Mouse (Mus musculus) MEL (cell line): ENCODE results near the gene Crx. TPM values are rescaled to one million over a fixed set of nuclear protein-coding genes. Genes with fewer than 3 reads are reported as not detected.

Experiments used
- DNase-seq: peaks from one replicate; pipeline ENCODE4 v3.0.0; 2011; ENCODE audit warnings: low read depth, low spot score
- H3K27ac ChIP-seq: 2 replicates; pipeline ENCODE4 v1.5.1; 2012; ENCODE audit warnings: low read depth, mild to moderate bottlenecking, control low read depth, low read length, moderate library complexity; ENCODE audit not compliant: control insufficient read depth
- H3K27me3 ChIP-seq, 2 experiments: fragments of 150-350 bp in 1 of 2; sonication (generic) in 1 of 2; 2 replicates each; pipeline ENCODE4 v1.6.1; 2012; ENCODE audit warnings: low read length in 2 of 2, mild to moderate bottlenecking in 2 of 2, improper control_type of control experiment in 1 of 2, moderate library complexity in 1 of 2; ENCODE audit not compliant: insufficient read depth in 2 of 2, control insufficient read depth in 1 of 2
- H3K36me3 ChIP-seq, 2 experiments: 2 replicates each; pipeline ENCODE4 v1.6.1; 2012 to 2014; ENCODE audit warnings: low read length in 2 of 2, improper control_type of control experiment in 1 of 2, inconsistent platforms in 1 of 2, mild to moderate bottlenecking in 1 of 2; ENCODE audit not compliant: insufficient read depth in 2 of 2, control insufficient read depth in 1 of 2
- H3K4me1 ChIP-seq, 2 experiments: fragments of 150-350 bp in 1 of 2; sonication (generic) in 1 of 2; 2 replicates each; pipeline ENCODE4 v1.6.1; 2012; ENCODE audit warnings: low read length in 2 of 2, improper control_type of control experiment in 1 of 2, mild to moderate bottlenecking in 1 of 2; ENCODE audit not compliant: insufficient read depth in 2 of 2, control insufficient read depth in 1 of 2
- H3K4me3 ChIP-seq, 2 experiments: fragments of 150-350 bp in 1 of 2; sonication (generic) in 1 of 2; 2 replicates each; pipeline ENCODE4 v1.5.1; 2012; ENCODE audit warnings: low read depth in 2 of 2, low read length in 2 of 2, mild to moderate bottlenecking in 2 of 2, moderate library complexity in 2 of 2, control low read depth in 1 of 2, improper control_type of control experiment in 1 of 2; ENCODE audit not compliant: control insufficient read depth in 1 of 2, insufficient read depth in 1 of 2
- H3K79me2 ChIP-seq: 2 replicates; pipeline ENCODE4 v1.6.1; 2012; ENCODE audit warnings: mild to moderate bottlenecking, low read length, moderate library complexity; ENCODE audit not compliant: control insufficient read depth, poor library complexity, insufficient read depth
- H3K9ac ChIP-seq: 2 replicates; pipeline ENCODE4 v1.6.1; 2012; ENCODE audit warnings: low read depth, mild to moderate bottlenecking, control low read depth, low read length, moderate library complexity; ENCODE audit not compliant: control insufficient read depth, poor library complexity, severe bottlenecking
- H3K9me3 ChIP-seq: fragments of 150-350 bp; sonication (generic); replicated peaks from 2 replicates; pipeline ENCODE4 v1.6.1; 2012; ENCODE audit warnings: mild to moderate bottlenecking, low read length, improper control_type of control experiment, moderate library complexity; ENCODE audit not compliant: insufficient read depth
- BHLHE40 ChIP-seq: IDR thresholded peaks from 2 replicates; pipeline ENCODE4 v1.6.1; 2012; ENCODE audit warnings: low read depth, mild to moderate bottlenecking, inconsistent platforms, low read length, improper control_type of control experiment, borderline replicate concordance
- CHD2 ChIP-seq: IDR thresholded peaks from 2 replicates; pipeline ENCODE4 v1.6.1; 2011; ENCODE audit warnings: low read length, improper control_type of control experiment
- CTCF ChIP-seq, 3 experiments: IDR thresholded peaks in 2 of 3; conservative IDR thresholded peaks in 1 of 3; 2 replicates each; pipeline ENCODE4 v1.5.1; 2011 to 2012; ENCODE audit warnings: low read length in 3 of 3, low read depth in 2 of 3, mild to moderate bottlenecking in 2 of 3, improper control_type of control experiment in 1 of 3, inconsistent platforms in 1 of 3, mixed read lengths in 1 of 3, moderate library complexity in 1 of 3; ENCODE audit not compliant: control insufficient read depth in 1 of 3, insufficient read depth in 1 of 3, poor library complexity in 1 of 3, severe bottlenecking in 1 of 3
- ELF1 ChIP-seq: IDR thresholded peaks from 2 replicates; pipeline ENCODE4 v1.6.1; 2014; ENCODE audit warnings: low read depth, mild to moderate bottlenecking, inconsistent platforms, low read length, improper control_type of control experiment, moderate library complexity
- ETS1 ChIP-seq: IDR thresholded peaks from 2 replicates; pipeline ENCODE4 v1.6.1; 2012; ENCODE audit warnings: low read depth, mild to moderate bottlenecking, inconsistent platforms, low read length, improper control_type of control experiment, moderate library complexity
- GABPA ChIP-seq: IDR thresholded peaks from 2 replicates; pipeline ENCODE4 v1.6.1; 2012; ENCODE audit warnings: low read depth, mild to moderate bottlenecking, inconsistent platforms, low read length, improper control_type of control experiment, moderate library complexity
- JUND ChIP-seq: IDR thresholded peaks from 2 replicates; pipeline ENCODE4 v1.6.1; 2011; ENCODE audit warnings: low read depth, mild to moderate bottlenecking, improper control_type of control experiment, low read length
- KAT2A ChIP-seq: conservative IDR thresholded peaks from 2 replicates; pipeline ENCODE4 v1.6.1; 2012; ENCODE audit warnings: low read depth, low read length, improper control_type of control experiment, inconsistent platforms
- MAZ ChIP-seq: IDR thresholded peaks from 2 replicates; pipeline ENCODE4 v1.6.1; 2012; ENCODE audit warnings: low read depth, mild to moderate bottlenecking, inconsistent platforms, low read length, improper control_type of control experiment
- MEF2A ChIP-seq: IDR thresholded peaks from 2 replicates; pipeline ENCODE4 v1.6.1; 2014; ENCODE audit warnings: low read depth, mild to moderate bottlenecking, inconsistent platforms, low read length, improper control_type of control experiment; ENCODE audit not compliant: poor library complexity, insufficient replicate concordance, severe bottlenecking; ENCODE audit errors: extremely low read depth
- POLR2A ChIP-seq, 2 experiments: IDR thresholded peaks; 2 replicates each; pipeline ENCODE4 v1.6.1; 2011 to 2012; ENCODE audit warnings: low read length in 2 of 2, mild to moderate bottlenecking in 2 of 2, control low read depth in 1 of 2, improper control_type of control experiment in 1 of 2, low read depth in 1 of 2, moderate library complexity in 1 of 2; ENCODE audit not compliant: control insufficient read depth in 1 of 2, insufficient read depth in 1 of 2, poor library complexity in 1 of 2
- POLR2AphosphoS2 ChIP-seq: IDR thresholded peaks from 2 replicates; pipeline ENCODE4 v1.6.1; 2011; ENCODE audit warnings: low read length, improper control_type of control experiment
- RAD21 ChIP-seq: IDR thresholded peaks from 2 replicates; pipeline ENCODE4 v1.6.1; 2011; ENCODE audit warnings: mild to moderate bottlenecking, low read depth, low read length, improper control_type of control experiment
- SMC3 ChIP-seq: IDR thresholded peaks from 2 replicates; pipeline ENCODE4 v1.6.1; 2011; ENCODE audit warnings: low read depth, low read length, improper control_type of control experiment
- TCF12 ChIP-seq: IDR thresholded peaks from 2 replicates; pipeline ENCODE4 v1.6.1; 2014; ENCODE audit warnings: low read depth, mild to moderate bottlenecking, inconsistent platforms, low read length, improper control_type of control experiment, moderate library complexity
- UBTF ChIP-seq: IDR thresholded peaks from 2 replicates; pipeline ENCODE4 v1.6.1; 2012; ENCODE audit warnings: low read depth, mild to moderate bottlenecking, inconsistent platforms, low read length, improper control_type of control experiment, moderate library complexity, borderline replicate concordance; ENCODE audit not compliant: insufficient read depth
- USF1 ChIP-seq: IDR thresholded peaks from 2 replicates; pipeline ENCODE4 v1.6.1; 2014; ENCODE audit warnings: low read depth, mild to moderate bottlenecking, inconsistent platforms, low read length, improper control_type of control experiment, moderate library complexity
- USF2 ChIP-seq, 2 experiments: IDR thresholded peaks; 2 replicates each; pipeline ENCODE4 v1.6.1; 2011 to 2012; ENCODE audit warnings: improper control_type of control experiment in 2 of 2, low read length in 2 of 2, borderline replicate concordance in 1 of 2, inconsistent platforms in 1 of 2, low read depth in 1 of 2, mild to moderate bottlenecking in 1 of 2; ENCODE audit not compliant: insufficient read depth in 1 of 2
- ZKSCAN1 ChIP-seq: IDR thresholded peaks from 2 replicates; pipeline ENCODE4 v1.6.1; 2012; ENCODE audit warnings: low read depth, mild to moderate bottlenecking, inconsistent platforms, low read length, improper control_type of control experiment, moderate library complexity
- polyA plus RNA-seq, 2 experiments: library from polyadenylated mRNA; stranded (reverse) in 1 of 2; unstranded in 1 of 2; fragments of >175 nt in 1 of 2; fragments of >200 nt in 1 of 2; gene quantifications; 2 replicates each; pipeline versions ENCODE4 v1.2.1 to v1.2.4; 2012; ENCODE audit warnings: low replicate concordance in 2 of 2, low read depth in 1 of 2; ENCODE audit not compliant: insufficient read length in 2 of 2, insufficient read depth in 1 of 2, missing spikeins in 1 of 2
- total RNA-seq: library from RNA; depleted of rRNA; stranded (reverse); fragments of 300-350 nt; gene quantifications from 2 replicates; pipeline ENCODE4 v1.2.3, GENCODE M21; 2012

The Crx gene
- total and polyA plus RNA-seq, 3 experiments = not detected

DNA sequence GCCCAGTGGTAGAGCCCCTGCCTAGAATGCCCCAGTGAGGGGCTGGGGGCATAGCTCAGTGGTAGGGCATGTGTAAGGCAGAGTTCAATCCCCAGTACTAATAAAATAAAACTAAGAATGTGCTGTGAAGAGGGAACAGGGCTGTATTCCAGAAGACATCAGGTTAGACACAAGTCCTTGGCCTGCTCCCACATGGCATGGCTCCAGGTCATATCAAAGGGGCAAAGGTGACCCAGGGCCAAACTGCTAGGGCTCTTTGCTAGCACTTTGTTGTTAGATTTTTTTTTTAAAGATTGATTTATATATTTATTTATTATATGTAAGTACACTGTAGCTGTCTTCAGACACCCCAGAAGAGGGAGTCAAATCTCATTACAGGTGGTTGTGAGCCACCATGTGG, 38.6 kb upstream of the Crx start:
- H3K27ac ChIP-seq = no peak overlapping the region
- H3K4me3 ChIP-seq = no peak overlapping the region
- peaks cover 0 to 11% of the 10 kb centered on the region in 2 experiments; a peak in 2 of 4 replicates for H3K36me3 ChIP-seq
- H3K4me1 ChIP-seq = peaks cover 4 to 12% of the 10 kb centered on the region in 2 experiments; a peak in 3 of 4 replicates
- no peak for DNase-seq
- no peak overlapping the region for H3K9ac ChIP-seq
- peaks cover 23% of the 10 kb centered on the region for H3K79me2 ChIP-seq
- TF ChIP-seq ETS1 (no peak), TCF12 (no peak), POLR2A (IDR thresholded peaks at IDR 0.05; ENCODE audit: control insufficient read depth in 1 of 2, insufficient read depth in 1 of 2, low read depth in 1 of 2, low read length in 2 of 2, poor library complexity in 1 of 2) (0 out of 4 replicates have a peak, but pooled peaks of 1 of the 2 experiments have one; percentile 11)
- no peaks in the 10 kb centered on the region for H3K9me3 ChIP-seq
- no peaks in the 10 kb centered on the region for H3K27me3 ChIP-seq

DNA sequence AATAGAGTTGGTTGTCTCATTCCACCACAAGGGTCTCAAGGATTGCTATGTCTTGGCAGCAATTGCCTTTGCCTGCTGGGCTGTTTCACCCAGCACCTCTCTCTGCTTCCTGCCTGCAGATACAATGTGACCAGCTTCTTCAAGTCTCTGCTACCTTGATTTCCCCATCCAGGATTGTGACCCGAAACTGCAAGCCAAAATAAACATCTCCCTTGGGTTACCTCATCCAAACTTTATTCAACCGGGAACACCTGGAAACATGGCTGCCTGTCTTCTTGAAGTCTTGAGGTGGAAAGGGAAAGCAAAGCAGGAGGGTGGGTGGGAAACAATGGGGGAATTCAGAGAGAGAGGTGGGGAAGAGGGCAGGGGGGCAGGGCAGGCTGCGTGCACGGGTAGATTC, 37.2 kb upstream of the Crx start:
- H3K4me3 ChIP-seq = no peak overlapping the region
- no peak overlapping the region for H3K27ac ChIP-seq
- H3K4me1 ChIP-seq = peaks cover 0 to 6% of the 10 kb centered on the region in 2 experiments; a peak in 3 of 4 replicates
- H3K27me3 ChIP-seq = no peaks in the 10 kb centered on the region
- no peaks in the 10 kb centered on the region for H3K9me3 ChIP-seq
- H3K79me2 ChIP-seq = peaks cover 19% of the 10 kb centered on the region
- peaks cover 0 to 4% of the 10 kb centered on the region in 2 experiments; a peak in 2 of 4 replicates for H3K36me3 ChIP-seq
- H3K9ac ChIP-seq = no peak overlapping the region
- TF ChIP-seq MEF2A = no peak
- TF ChIP-seq ZKSCAN1 = no peak
- no peak for TF ChIP-seq GABPA
- TF ChIP-seq RAD21 = no peak
- TF ChIP-seq MAZ = no peak
- no peak for TF ChIP-seq JUND
- TF ChIP-seq USF1 = no peak
- no peak for TF ChIP-seq KAT2A
- no peak for TF ChIP-seq UBTF
- no peak for TF ChIP-seq POLR2AphosphoS2
- TF ChIP-seq BHLHE40 = no peak
- TF ChIP-seq CTCF (IDR thresholded peaks at IDR 0.05 in 2 of 3, conservative IDR thresholded peaks at IDR 0.05 in 1 of 3; ENCODE audit: control insufficient read depth in 1 of 3, insufficient read depth in 1 of 3, low read depth in 2 of 3, low read length in 3 of 3, poor library complexity in 1 of 3, severe bottlenecking in 1 of 3) = no peak
- TF ChIP-seq ELF1 = no peak
- TF ChIP-seq CHD2 = no peak
- no peak for TF ChIP-seq SMC3
- TF ChIP-seq USF2 (IDR thresholded peaks at IDR 0.05; ENCODE audit: borderline replicate concordance in 1 of 2, insufficient read depth in 1 of 2, low read depth in 1 of 2, low read length in 2 of 2) = no peak
- DNase-seq = no peak
